Mouse (Mus musculus) stomach, postnatal 0 days (tissue): ENCODE measurements around the gene Atp2a1. TPM values are rescaled to one million over a fixed set of nuclear protein-coding genes. Genes with fewer than 3 reads are reported as not detected.

ENCODE experiments used
- ATAC-seq: fragments of 200-750 bp; cut with Nextera tagmentation; 2 replicates; pipeline ENCODE4 v1.8.0; 2017; ENCODE audit not compliant: low FRiP score, low TSS enrichment
- DNase-seq: peaks from one replicate; pipeline ENCODE4 v3.0.0-alpha.2; 2016; ENCODE audit warnings: low spot score
- H3K27ac ChIP-seq: fragments of 300-500 bp; sonication (generic); replicated peaks from 2 replicates; pipeline ENCODE4 v1.5.1; 2014; ENCODE audit warnings: mild to moderate bottlenecking, control low read depth
- H3K27me3 ChIP-seq: fragments of 300-500 bp; sonication (generic); 2 replicates; pipeline ENCODE4 v1.6.1; 2014; ENCODE audit warnings: low read length; ENCODE audit not compliant: control insufficient read depth, insufficient read depth
- H3K36me3 ChIP-seq: fragments of 300-500 bp; sonication (generic); 2 replicates; pipeline ENCODE4 v1.6.1; 2014; ENCODE audit warnings: low read length, mixed read lengths; ENCODE audit not compliant: control insufficient read depth, insufficient read depth
- H3K4me1 ChIP-seq: fragments of 300-500 bp; sonication (generic); replicated peaks from 2 replicates; pipeline ENCODE4 v1.6.1; 2014; ENCODE audit warnings: antibody characterized with exemption; ENCODE audit not compliant: control insufficient read depth, insufficient read depth
- H3K4me2 ChIP-seq: fragments of 300-500 bp; sonication (generic); replicated peaks from 2 replicates; pipeline ENCODE4 v1.6.1; 2014; ENCODE audit warnings: low read depth, mild to moderate bottlenecking, control low read depth, moderate library complexity
- H3K4me3 ChIP-seq: fragments of 300-500 bp; sonication (generic); 2 replicates; pipeline ENCODE4 v1.5.1; 2014; ENCODE audit warnings: low read depth, low read length, control low read depth
- H3K9ac ChIP-seq: fragments of 300-500 bp; sonication (generic); 2 replicates; pipeline ENCODE4 v1.6.1; 2014; ENCODE audit warnings: mild to moderate bottlenecking, low read length, control low read depth, mixed read lengths
- H3K9me3 ChIP-seq: fragments of 300-500 bp; sonication (generic); 2 replicates; pipeline ENCODE4 v1.6.1; 2016; ENCODE audit warnings: low read length; ENCODE audit not compliant: control insufficient read depth
- CTCF ChIP-seq: IDR thresholded peaks from 2 replicates; pipeline ENCODE4 v1.5.1; 2016; ENCODE audit warnings: antibody characterized with exemption, low read depth, mild to moderate bottlenecking, moderate library complexity
- EP300 ChIP-seq: optimal IDR thresholded peaks from 2 replicates; pipeline ENCODE3; 2016; ENCODE audit warnings: antibody characterized with exemption
- WGBS: fragments of 180-500 bp; shearing (Covaris S2); extraction: QIAGEN DNeasy Blood & Tissue Kit; methylation state at CpG from one replicate; pipeline ENCODE4 v1.1.7; 2014; 5-methylcytosine and 5-hydroxymethylcytosine counted together
- polyA plus RNA-seq: library from polyadenylated mRNA; unstranded; fragments of >200 nt; fragmentation: Nextera tagmentation; extraction: Ambion mirVana; gene quantifications from 2 replicates; pipeline ENCODE4 v1.2.1, GENCODE M21; 2015

Gene Atp2a1
- polyA plus RNA-seq, 1 experiment from 2014 or later: 0.59 TPM

GRCm38 (mm10) chr7:126502023-126502741 lies 39.3 kb upstream of the Atp2a1 start:
- ATAC-seq (peak; percentile 85), DNase-seq (peak; percentile 97)
- Histone ChIP-seq H3K9me3 (no peaks in the 10 kb centered on the region), H3K27me3 (no peaks in the 10 kb centered on the region), H3K27ac (peak overlapping the region; percentile 100), H3K4me1 (no peaks in the 10 kb centered on the region), H3K4me3 (peak overlapping the region; percentile 100), H3K4me2 (peak overlapping the region; percentile 69), H3K9ac (peak overlapping the region; percentile 99), H3K36me3 (peaks cover 29% of the 10 kb centered on the region)
- under 1% methylated on average over 49 of the region's 57 CpGs for WGBS
- peak; percentile 22 for TF ChIP-seq EP300
- peak; percentile 1; the same call in 1 of the 2 replicates for TF ChIP-seq CTCF

- H3K27ac ChIP-seq: peak overlapping the region; percentile 100
- ATAC-seq: no peak
- peak overlapping the region; percentile 69 for H3K4me2 ChIP-seq
- no peak for TF ChIP-seq CTCF
- no peak for TF ChIP-seq EP300
- DNase-seq: no peak
- no peaks in the 10 kb centered on the region for H3K27me3 ChIP-seq
- H3K4me3 ChIP-seq: peak overlapping the region; percentile 100
- peak overlapping the region; percentile 99 for H3K9ac ChIP-seq
- H3K9me3 ChIP-seq: no peaks in the 10 kb centered on the region
- peaks cover 31% of the 10 kb centered on the region for H3K36me3 ChIP-seq
- no peaks in the 10 kb centered on the region for H3K4me1 ChIP-seq
- 4% methylated on average over 9 of the region's 9 CpGs for WGBS
Measured at GRCm38 (mm10) chr7:126501684-126502022, 38.7 kb upstream of the Atp2a1 start.

GRCm38 (mm10) chr7:126499416-126499815 lies 36.5 kb upstream of the Atp2a1 start:
- H3K9ac ChIP-seq: no peak overlapping the region
- H3K27ac ChIP-seq: no peak overlapping the region
- WGBS: 90% methylated on average over 7 of the region's 7 CpGs
- H3K4me3 ChIP-seq: no peak overlapping the region
- no peak for ATAC-seq
- H3K27me3 ChIP-seq: no peaks in the 10 kb centered on the region
- TF ChIP-seq CTCF (no peak), EP300 (no peak)
- peaks cover 49% of the 10 kb centered on the region for H3K36me3 ChIP-seq
- H3K4me1 ChIP-seq: no peaks in the 10 kb centered on the region
- no peak for DNase-seq
- H3K9me3 ChIP-seq: no peaks in the 10 kb centered on the region
- H3K4me2 ChIP-seq: no peak overlapping the region

- Histone ChIP-seq H3K4me2 (no peak overlapping the region), H3K9ac (no peak overlapping the region), H3K9me3 (no peaks in the 10 kb centered on the region), H3K27me3 (no peaks in the 10 kb centered on the region), H3K27ac (no peak overlapping the region), H3K4me1 (no peaks in the 10 kb centered on the region), H3K36me3 (peaks cover 64% of the 10 kb centered on the region), H3K4me3 (no peak overlapping the region)
- ATAC-seq (no peak), DNase-seq (no peak)
- TF ChIP-seq EP300 (no peak), CTCF (no peak)
- WGBS: 93% methylated on average over 12 of the region's 12 CpGs
Measured at GRCm38 (mm10) chr7:126497966-126498365, 35.1 kb upstream of the Atp2a1 start.

GRCm38 (mm10) chr7:126496475-126496874 lies 33.6 kb upstream of the Atp2a1 start:
- no peak overlapping the region for H3K27ac ChIP-seq
- ATAC-seq (no peak), DNase-seq (no peak)
- 89% methylated on average over 5 of the region's 5 CpGs for WGBS
- no peak overlapping the region for H3K4me2 ChIP-seq
- H3K27me3 ChIP-seq: no peaks in the 10 kb centered on the region
- H3K4me1 ChIP-seq: no peaks in the 10 kb centered on the region
- no peak overlapping the region for H3K4me3 ChIP-seq
- TF ChIP-seq EP300 (no peak), CTCF (no peak)
- peaks cover 74% of the 10 kb centered on the region for H3K36me3 ChIP-seq
- H3K9me3 ChIP-seq: no peaks in the 10 kb centered on the region
- H3K9ac ChIP-seq: no peak overlapping the region

GRCm38 (mm10) chr7:126494120-126494519 lies 31.2 kb upstream of the Atp2a1 start:
- no peak overlapping the region for H3K9ac ChIP-seq
- H3K4me1 ChIP-seq: no peaks in the 10 kb centered on the region
- DNase-seq (peak; percentile 61), ATAC-seq (peak; percentile 85)
- WGBS: 82% methylated on average over 6 of the region's 6 CpGs
- TF ChIP-seq CTCF (no peak), EP300 (no peak)
- H3K4me3 ChIP-seq: no peak overlapping the region
- no peaks in the 10 kb centered on the region for H3K9me3 ChIP-seq
- no peak overlapping the region for H3K27ac ChIP-seq
- H3K4me2 ChIP-seq: no peak overlapping the region
- H3K36me3 ChIP-seq: peaks cover 60% of the 10 kb centered on the region
- no peaks in the 10 kb centered on the region for H3K27me3 ChIP-seq
